Mouse (Mus musculus) CH12.LX (cell line): ENCODE results near the gene Ankfy1. TPM values are rescaled to one million over a fixed set of nuclear protein-coding genes. Genes with fewer than 3 reads are reported as not detected.

Source experiments
- DNase-seq: peaks from one replicate; pipeline ENCODE4 v3.0.0-alpha.2; 2013; ENCODE audit errors: extremely low read depth
- H3K27ac ChIP-seq: 2 replicates; pipeline ENCODE4 v1.5.1; 2012; ENCODE audit warnings: low read depth, mild to moderate bottlenecking, control low read depth, moderate library complexity; ENCODE audit not compliant: insufficient read depth
- H3K27me3 ChIP-seq: replicated peaks from 2 replicates; pipeline ENCODE3; 2012; ENCODE audit warnings: inconsistent platforms
- H3K36me3 ChIP-seq, 2 experiments: replicated peaks in 1 of 2; 2 replicates each; pipeline versions ENCODE3 to v1.6.1; 2012; ENCODE audit warnings: inconsistent platforms in 1 of 2, low read length in 1 of 2, mild to moderate bottlenecking in 1 of 2, mixed read lengths in 1 of 2, moderate library complexity in 1 of 2; ENCODE audit not compliant: control insufficient read depth in 1 of 2, insufficient read depth in 1 of 2
- H3K4me1 ChIP-seq, 2 experiments: 2 replicates each; pipeline ENCODE4 v1.6.1; 2012; ENCODE audit warnings: inconsistent platforms in 1 of 2, moderate library complexity in 1 of 2; ENCODE audit not compliant: insufficient read depth in 2 of 2, control insufficient read depth in 1 of 2
- H3K4me2 ChIP-seq: 2 replicates; pipeline ENCODE4 v1.6.1; 2012; ENCODE audit warnings: low read depth, mild to moderate bottlenecking, control low read depth; ENCODE audit not compliant: poor library complexity, insufficient read depth, severe bottlenecking
- H3K4me3 ChIP-seq, 3 experiments: fragments of 150-350 bp in 1 of 3; sonication (generic) in 1 of 3; replicated peaks in 1 of 3; 2 replicates each; pipeline versions ENCODE3 to v1.5.1; 2011 to 2012; ENCODE audit warnings: low read depth in 2 of 3, low read length in 2 of 3, mild to moderate bottlenecking in 2 of 3, moderate library complexity in 2 of 3, control low read depth in 1 of 3, improper control_type of control experiment in 1 of 3, inconsistent platforms in 1 of 3, mixed read lengths in 1 of 3; ENCODE audit not compliant: poor library complexity in 1 of 3
- H3K79me2 ChIP-seq: replicated peaks from 2 replicates; pipeline ENCODE4 v1.6.1; 2012; ENCODE audit warnings: mild to moderate bottlenecking, moderate library complexity; ENCODE audit not compliant: control insufficient read depth, poor library complexity, insufficient read depth, severe bottlenecking; ENCODE audit errors: extremely low read depth
- H3K9ac ChIP-seq: 2 replicates; pipeline ENCODE4 v1.6.1; 2012; ENCODE audit warnings: low read depth, mild to moderate bottlenecking, control low read depth, moderate library complexity; ENCODE audit not compliant: insufficient read depth
- H3K9me3 ChIP-seq: replicated peaks from 2 replicates; pipeline ENCODE3; 2012; ENCODE audit warnings: low read length, inconsistent platforms, mixed read lengths
- CTCF ChIP-seq, 2 experiments: IDR thresholded peaks in 1 of 2; conservative IDR thresholded peaks in 1 of 2; 2 replicates each; pipeline ENCODE4 v1.5.1; 2011 to 2012; ENCODE audit warnings: low read depth in 2 of 2, low read length in 2 of 2, improper control_type of control experiment in 1 of 2, inconsistent platforms in 1 of 2, mild to moderate bottlenecking in 1 of 2, moderate library complexity in 1 of 2
- ELF1 ChIP-seq: IDR thresholded peaks from 2 replicates; pipeline ENCODE4 v1.6.1; 2014; ENCODE audit warnings: low read depth, mild to moderate bottlenecking, inconsistent platforms, low read length, improper control_type of control experiment
- GABPA ChIP-seq: IDR thresholded peaks from 2 replicates; pipeline ENCODE4 v1.6.1; 2012; ENCODE audit warnings: low read depth, low read length, improper control_type of control experiment, inconsistent platforms; ENCODE audit not compliant: insufficient replicate concordance
- HCFC1 ChIP-seq: IDR thresholded peaks from 2 replicates; pipeline ENCODE4 v1.6.1; 2012; ENCODE audit warnings: low read depth, mild to moderate bottlenecking, inconsistent platforms, low read length, improper control_type of control experiment
- MAX ChIP-seq: IDR thresholded peaks from 2 replicates; pipeline ENCODE4 v1.6.1; 2011; ENCODE audit warnings: low read length, improper control_type of control experiment
- MAZ ChIP-seq: IDR thresholded peaks from 2 replicates; pipeline ENCODE4 v1.6.1; 2012; ENCODE audit warnings: low read depth, mild to moderate bottlenecking, inconsistent platforms, low read length, improper control_type of control experiment, moderate library complexity
- MEF2A ChIP-seq: IDR thresholded peaks from 2 replicates; pipeline ENCODE4 v1.6.1; 2014; ENCODE audit warnings: low read depth, mild to moderate bottlenecking, inconsistent platforms, low read length, improper control_type of control experiment, borderline replicate concordance
- MYC ChIP-seq: IDR thresholded peaks from 2 replicates; pipeline ENCODE4 v1.6.1; 2011; ENCODE audit warnings: low read depth, mild to moderate bottlenecking, improper control_type of control experiment, low read length
- NRF1 ChIP-seq: IDR thresholded peaks from 2 replicates; pipeline ENCODE4 v1.6.1; 2014; ENCODE audit warnings: low read depth, mild to moderate bottlenecking, inconsistent platforms, low read length, improper control_type of control experiment, moderate library complexity
- PAX5 ChIP-seq: IDR thresholded peaks from 2 replicates; pipeline ENCODE4 v1.6.1; 2012; ENCODE audit warnings: low read length, inconsistent platforms, mixed read lengths
- POLR2A ChIP-seq: IDR thresholded peaks from 2 replicates; pipeline ENCODE4 v1.6.1; 2011; ENCODE audit warnings: low read depth, mild to moderate bottlenecking, improper control_type of control experiment, low read length
- RAD21 ChIP-seq: IDR thresholded peaks from 2 replicates; pipeline ENCODE4 v1.6.1; 2011; ENCODE audit warnings: low read depth, mild to moderate bottlenecking, low read length, improper control_type of control experiment, moderate library complexity
- RCOR1 ChIP-seq: conservative IDR thresholded peaks from 2 replicates; pipeline ENCODE4 v1.6.1; 2012; ENCODE audit warnings: low read depth, mild to moderate bottlenecking, inconsistent platforms, low read length, improper control_type of control experiment
- SIN3A ChIP-seq: IDR thresholded peaks from 2 replicates; pipeline ENCODE4 v1.6.1; 2012; ENCODE audit warnings: low read length, improper control_type of control experiment, inconsistent platforms
- TCF12 ChIP-seq: IDR thresholded peaks from 2 replicates; pipeline ENCODE4 v1.6.1; 2014; ENCODE audit warnings: low read depth, mild to moderate bottlenecking, inconsistent platforms, low read length, improper control_type of control experiment
- USF2 ChIP-seq: conservative IDR thresholded peaks from 2 replicates; pipeline ENCODE4 v1.6.1; 2011; ENCODE audit warnings: low read depth, low read length, improper control_type of control experiment
- ZKSCAN1 ChIP-seq: IDR thresholded peaks from 2 replicates; pipeline ENCODE4 v1.6.1; 2012; ENCODE audit warnings: low read depth, inconsistent platforms, low read length, improper control_type of control experiment, borderline replicate concordance
- ZMIZ1 ChIP-seq: IDR thresholded peaks from 2 replicates; pipeline ENCODE4 v1.6.1; 2012; ENCODE audit warnings: low read depth, mild to moderate bottlenecking, inconsistent platforms, low read length, improper control_type of control experiment
- ZNF384 ChIP-seq: IDR thresholded peaks from 2 replicates; pipeline ENCODE4 v1.6.1; 2012; ENCODE audit warnings: low read depth, low read length, improper control_type of control experiment, inconsistent platforms
- dilution Hi-C: fragments of 300-500 bp; cut with MboI; formaldehyde crosslinking; loops from 2 replicates; pipeline ENCODE4 v1.14.3; 2020; ENCODE audit warnings: low sequenced_read_pairs; ENCODE audit not compliant: extremely low pct_unique_long_range_greater_than_20kb, extremely low pct_ligation_motif_present
- in situ Hi-C: fragments of 300-500 bp; cut with MboI; formaldehyde crosslinking; loops from 3 replicates; pipeline ENCODE4 v1.14.3; 2019; ENCODE audit warnings: low sequenced_read_pairs, low pct_ligation_motif_present, low pct_unique_long_range_greater_than_20kb, mixed read lengths
- polyA plus RNA-seq: library from polyadenylated mRNA; unstranded; fragments of >175 nt; gene quantifications from 2 replicates; pipeline ENCODE4 v1.2.1, GENCODE M21; 2012; ENCODE audit warnings: low read depth; ENCODE audit not compliant: insufficient read length
- total RNA-seq, 2 experiments: library from RNA; depleted of rRNA; stranded (reverse); fragments of 300-350 nt in 1 of 2; fragments of >200 nt in 1 of 2; gene quantifications; 2 replicates each; pipeline ENCODE4 v1.2.3; 2012 to 2014

Ankfy1 gene
- total and polyA plus RNA-seq, 3 experiments = 31.4 to 37.0 (median 31.5) TPM

- H3K27ac ChIP-seq = no peak overlapping the region
- no peak overlapping the region for H3K4me2 ChIP-seq
- H3K9me3 ChIP-seq = no peaks in the 10 kb centered on the region
- peaks cover 4% of the 10 kb centered on the region; the same call in 1 of the 2 replicates for H3K79me2 ChIP-seq
- H3K4me3 ChIP-seq = no peak overlapping the region
- H3K27me3 ChIP-seq = no peaks in the 10 kb centered on the region
- peaks cover 0 to 2% of the 10 kb centered on the region in 2 experiments for H3K36me3 ChIP-seq
- in situ Hi-C loops = no loop called here
- dilution Hi-C loops = no loop called here
- H3K9ac ChIP-seq = no peak overlapping the region
- peaks cover 0 to 24% of the 10 kb centered on the region in 2 experiments; a peak in 2 of 4 replicates for H3K4me1 ChIP-seq
- TF ChIP-seq MAX = no peak
- no peak for TF ChIP-seq GABPA
- TF ChIP-seq RAD21 = no peak
- TF ChIP-seq ZKSCAN1 = no peak
- no peak for TF ChIP-seq SIN3A
- no peak for TF ChIP-seq RCOR1
- TF ChIP-seq USF2 = no peak
- no peak for TF ChIP-seq ZMIZ1
- TF ChIP-seq ZNF384 = no peak
- TF ChIP-seq MEF2A = no peak
- TF ChIP-seq TCF12 = no peak
- TF ChIP-seq CTCF (conservative IDR thresholded peaks at IDR 0.05 in 1 of 2, IDR thresholded peaks at IDR 0.05 in 1 of 2; ENCODE audit: low read depth in 2 of 2, low read length in 2 of 2) = no peak
- no peak for TF ChIP-seq MYC
- no peak for TF ChIP-seq NRF1
- no peak for TF ChIP-seq HCFC1
- no peak for TF ChIP-seq PAX5
- TF ChIP-seq ELF1 = no peak
- no peak for DNase-seq
These were observed 102.2 kb downstream of the Ankfy1 start for GRCm38 (mm10) chr11:72792033-72792432.

DNA sequence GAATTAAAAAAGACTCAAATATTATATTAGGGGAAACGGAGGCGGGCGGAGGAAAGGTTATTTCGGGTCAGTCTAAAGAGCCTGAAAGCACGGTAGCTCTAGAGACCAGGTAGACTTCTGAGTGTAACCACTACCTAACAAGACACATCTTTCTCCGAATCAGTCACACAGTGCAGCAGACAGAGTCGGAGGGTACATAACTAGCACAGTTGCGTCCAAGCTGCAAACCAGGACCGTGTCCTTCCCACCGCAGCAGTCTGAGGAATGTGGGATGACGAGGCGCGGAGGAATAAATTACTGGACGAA is 105.3 kb downstream of the Ankfy1 start:
- H3K36me3 ChIP-seq = peaks cover 0 to 11% of the 10 kb centered on the region in 2 experiments
- no peaks in the 10 kb centered on the region for H3K9me3 ChIP-seq
- H3K79me2 ChIP-seq = peaks cover 17% of the 10 kb centered on the region
- H3K4me2 ChIP-seq = peak overlapping the region; percentile 70
- H3K27ac ChIP-seq = peak overlapping the region; percentile 51
- peak overlapping the region; percentile 59 for H3K9ac ChIP-seq
- H3K4me1 ChIP-seq = peaks cover 0 to 46% of the 10 kb centered on the region in 2 experiments; a peak in 2 of 4 replicates
- dilution Hi-C loops = no loop called here
- in situ Hi-C loops = no loop called here
- TF ChIP-seq MAZ (no peak), RCOR1 (0 out of 2 replicates have a peak, but pooled peaks have one; percentile 30), ZKSCAN1 (no peak), POLR2A (no peak)
- no peak for DNase-seq
- no peaks in the 10 kb centered on the region for H3K27me3 ChIP-seq
- peak overlapping the region; percentile 86 to 96 (median 87) for H3K4me3 ChIP-seq
